Mouse (Mus musculus) granulocyte monocyte progenitor cell, adult 5-6 weeks (primary cell): ENCODE results near the gene Kcnj10. TPM values are rescaled to one million over a fixed set of nuclear protein-coding genes. Genes with fewer than 3 reads are reported as not detected.

ENCODE experiments used
- ATAC-seq: replicated peaks from 2 replicates; pipeline ENCODE4 v1.8.0; 2016; ENCODE audit warnings: mild to moderate bottlenecking, moderate TSS enrichment, inconsistent platforms; ENCODE audit not compliant: poor library complexity, severe bottlenecking
- total RNA-seq, 2 experiments: library from RNA; stranded (forward) in 1 of 2; stranded (reverse) in 1 of 2; fragments of 200-712, 200-1000 nt in 1 of 2; fragments of >200 nt in 1 of 2; fragmentation: Nextera tagmentation in 1 of 2; gene quantifications; 2 replicates each; pipeline ENCODE4 v1.2.3; 2014 to 2017

The Kcnj10 gene
- 0.32 TPM in 1 of 2 replicates, not detected in the other for total RNA-seq (2014; fragmentation: Nextera tagmentation)
- total RNA-seq (2017) = 0.46 TPM in 1 of 2 replicates, not detected in the other

GRCm38 (mm10) chr1:172340729-172341321 lies at the start of gene Kcnj10:
Gene Kcnj10 (plus strand): TSS chr1:172341210.
- ATAC-seq = peak; percentile 89

GRCm38 (mm10) chr1:172292880-172293279 lies 48.1 kb upstream of the Kcnj10 start:
- no peak for ATAC-seq

GRCm38 (mm10) chr1:172293449-172293848 lies 47.6 kb upstream of the Kcnj10 start:
- ATAC-seq = no peak

GRCm38 (mm10) chr1:172295751-172296197 lies 45.2 kb upstream of the Kcnj10 start:
- no peak for ATAC-seq

GRCm38 (mm10) chr1:172296816-172297510 lies 44.0 kb upstream of the Kcnj10 start:
- no peak for ATAC-seq

GRCm38 (mm10) chr1:172297611-172298537 lies 43.1 kb upstream of the Kcnj10 start, which contains the start of gene Atp1a2:
Gene Atp1a2 (minus strand): TSS chr1:172298064.
- no peak for ATAC-seq

- no peak for ATAC-seq
These were observed 41.5 kb upstream of the Kcnj10 start for GRCm38 (mm10) chr1:172299528-172299927.

GRCm38 (mm10) chr1:172300247-172300646 lies 40.8 kb upstream of the Kcnj10 start:
- ATAC-seq = no peak

- ATAC-seq = no peak
These were observed 39.8 kb upstream of the Kcnj10 start for GRCm38 (mm10) chr1:172301180-172301579.

GRCm38 (mm10) chr1:172302311-172302710 lies 38.7 kb upstream of the Kcnj10 start:
- peak; percentile 23; the same call in 1 of the 2 replicates for ATAC-seq

- ATAC-seq = 0 out of 2 replicates have a peak, but pooled peaks have one; percentile 13
These were observed 38.2 kb upstream of the Kcnj10 start for GRCm38 (mm10) chr1:172302851-172303250.

GRCm38 (mm10) chr1:172304443-172304842 lies 36.6 kb upstream of the Kcnj10 start:
- ATAC-seq = peak; percentile 38

- ATAC-seq = no peak
These were observed 35.9 kb upstream of the Kcnj10 start for GRCm38 (mm10) chr1:172305153-172305552.

- ATAC-seq = no peak
These were observed 35.4 kb upstream of the Kcnj10 start for GRCm38 (mm10) chr1:172305635-172306034.

- peak; percentile 38 for ATAC-seq
These were observed 34.8 kb upstream of the Kcnj10 start for GRCm38 (mm10) chr1:172306196-172306595.

GRCm38 (mm10) chr1:172306885-172307284 lies 34.1 kb upstream of the Kcnj10 start:
- ATAC-seq = no peak

GRCm38 (mm10) chr1:172307936-172308335 lies 33.1 kb upstream of the Kcnj10 start:
- ATAC-seq = 0 out of 2 replicates have a peak, but pooled peaks have one; percentile 0

GRCm38 (mm10) chr1:172308409-172308808 lies 32.6 kb upstream of the Kcnj10 start:
- no peak for ATAC-seq

GRCm38 (mm10) chr1:172309699-172310398 lies 31.2 kb upstream of the Kcnj10 start:
- ATAC-seq = peak; percentile 19
